Mouse (Mus musculus): ENCODE measurements around the gene Adcyap1. TPM values are rescaled to one million over a fixed set of nuclear protein-coding genes. Genes with fewer than 3 reads are reported as not detected.

The Adcyap1 gene
- 0.28 and 0.33 TPM in 2 replicates for polyA plus RNA-seq (2015; fragmentation: Nextera tagmentation; extraction: Ambion mirVana)

DNA sequence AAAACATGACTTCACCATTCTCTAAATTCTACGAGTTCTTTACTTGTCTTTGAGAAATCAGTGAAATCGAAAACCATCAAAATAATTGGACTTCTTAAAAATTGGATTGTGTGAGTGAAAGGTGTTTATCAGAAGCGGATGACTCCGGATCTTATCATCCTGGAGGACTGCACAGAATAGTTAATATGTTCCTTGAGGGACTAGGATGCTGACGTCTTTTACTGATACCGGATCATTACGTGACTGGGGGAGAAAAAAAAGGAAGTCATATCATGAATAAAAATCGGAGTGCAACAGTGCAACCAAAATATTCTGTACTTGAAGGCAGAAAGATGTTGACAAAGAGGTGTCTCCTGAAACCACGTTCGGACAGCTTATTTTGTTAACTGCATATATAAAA is at the start of gene Adcyap1:
TSS of gene Adcyap1 (plus strand) at position 301 of the 400 bp plus-strand sequence.
- Histone ChIP-seq H3K4me1 (replicated peaks) (peaks cover 20% of the 10 kb centered on the region), H3K36me3 (no peaks in the 10 kb centered on the region), H3K9ac (no peak within 1 kb of the TSS), H3K27ac (no peak within 1 kb of the TSS), H3K4me2 (no peak within 1 kb of the TSS), H3K4me3 (no peak within 1 kb of the TSS), H3K27me3 (peaks cover 66% of the 10 kb centered on the region), H3K9me3 (replicated peaks) (no peaks in the 10 kb centered on the region)
- 24% methylated on average over 10 of the region's 10 CpGs for WGBS
- ATAC-seq (replicated peaks; ENCODE audit: insufficient number of reproducible peaks, insufficient read depth, low FRiP score, low read depth), result no peak

DNA sequence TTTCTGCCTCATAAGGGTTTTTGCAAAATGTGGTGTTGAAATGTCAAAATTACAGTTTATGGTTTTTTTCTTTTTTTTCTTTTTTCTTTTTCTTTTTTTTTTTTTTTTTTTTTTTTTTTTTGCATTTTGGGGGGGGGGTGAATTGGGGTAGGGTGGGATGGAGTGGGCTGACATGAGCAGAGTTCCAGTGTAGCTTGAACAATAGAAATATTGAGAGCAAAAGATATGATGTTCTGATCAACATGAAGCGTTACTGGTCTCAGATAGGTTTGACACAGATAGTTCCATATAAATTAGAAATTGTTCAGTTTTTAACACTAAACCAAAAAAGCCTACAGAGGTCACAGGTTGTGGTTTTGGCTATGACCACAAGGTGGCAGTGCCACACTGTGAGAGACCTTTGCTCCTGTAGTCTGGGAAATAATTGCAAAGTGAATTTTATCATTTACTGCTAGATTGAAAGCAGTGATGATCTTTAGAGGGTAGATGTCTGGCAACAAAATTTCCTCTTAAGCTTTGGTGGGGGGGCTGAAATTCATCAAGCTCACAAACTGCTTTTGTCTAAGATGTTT is 40.5 kb upstream of the Adcyap1 start:
- no peaks in the 10 kb centered on the region for H3K4me1 ChIP-seq (replicated peaks)
- no peak overlapping the region for H3K4me2 ChIP-seq
- H3K27me3 ChIP-seq, result no peaks in the 10 kb centered on the region
- H3K9me3 ChIP-seq (replicated peaks), result no peaks in the 10 kb centered on the region
- H3K4me3 ChIP-seq, result no peak overlapping the region
- 23% methylated on average over 1 of the region's 1 CpGs for WGBS
- H3K27ac ChIP-seq, result no peak overlapping the region
- H3K9ac ChIP-seq, result no peak overlapping the region
- no peaks in the 10 kb centered on the region for H3K36me3 ChIP-seq
- no peak for ATAC-seq (replicated peaks; ENCODE audit: insufficient number of reproducible peaks, insufficient read depth, low FRiP score, low read depth)

DNA sequence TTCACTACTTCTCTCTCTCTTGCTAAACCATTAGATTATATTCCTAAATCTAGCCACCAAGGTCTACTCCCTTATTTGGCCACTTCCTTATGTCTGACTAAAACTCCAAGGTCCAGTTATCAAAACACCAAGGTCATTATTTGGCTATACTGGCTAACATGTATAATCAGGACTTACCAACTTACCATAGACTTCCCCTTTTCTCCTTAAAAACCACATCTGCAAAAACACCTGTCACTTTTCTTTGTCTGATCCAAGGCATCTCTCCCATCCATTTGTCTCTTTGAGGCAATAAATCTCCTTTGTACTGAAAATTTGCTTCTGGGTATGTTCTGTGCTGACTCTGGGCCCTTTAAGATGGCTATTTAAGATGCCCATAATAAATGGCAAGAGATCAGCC is 29.2 kb upstream of the Adcyap1 start:
- Histone ChIP-seq H3K27ac (no peak overlapping the region), H3K27me3 (no peaks in the 10 kb centered on the region), H3K4me3 (no peak overlapping the region), H3K36me3 (no peaks in the 10 kb centered on the region), H3K4me1 (replicated peaks) (no peaks in the 10 kb centered on the region), H3K9me3 (replicated peaks) (no peaks in the 10 kb centered on the region), H3K9ac (no peak overlapping the region), H3K4me2 (no peak overlapping the region)
- ATAC-seq (replicated peaks; ENCODE audit: insufficient number of reproducible peaks, insufficient read depth, low FRiP score, low read depth), result no peak

GRCm38 (mm10) chr17:93196846-93197245 is 2.0 kb upstream of the Adcyap1 start:
- Histone ChIP-seq H3K4me1 (replicated peaks) (0 out of 2 replicates have a peak, but pooled peaks cover 3% of the 10 kb centered on the region), H3K27ac (no peak overlapping the region), H3K9ac (no peak overlapping the region), H3K9me3 (replicated peaks) (no peaks in the 10 kb centered on the region), H3K4me3 (no peak overlapping the region), H3K4me2 (no peak overlapping the region), H3K27me3 (peaks cover 47% of the 10 kb centered on the region), H3K36me3 (no peaks in the 10 kb centered on the region)
- WGBS, result 41% methylated on average over 2 of the region's 2 CpGs
- no peak for ATAC-seq (replicated peaks; ENCODE audit: insufficient number of reproducible peaks, insufficient read depth, low FRiP score, low read depth)

GRCm38 (mm10) chr17:93198213-93198612 is 604 bp upstream of the Adcyap1 start:
- Histone ChIP-seq H3K27me3 (peaks cover 61% of the 10 kb centered on the region), H3K36me3 (no peaks in the 10 kb centered on the region), H3K4me2 (no peak overlapping the region), H3K9ac (no peak overlapping the region), H3K27ac (no peak overlapping the region), H3K4me1 (replicated peaks) (peaks cover 15% of the 10 kb centered on the region), H3K9me3 (replicated peaks) (no peaks in the 10 kb centered on the region), H3K4me3 (no peak overlapping the region)
- 15% methylated on average over 4 of the region's 4 CpGs for WGBS
- no peak for ATAC-seq (replicated peaks; ENCODE audit: insufficient number of reproducible peaks, insufficient read depth, low FRiP score, low read depth)

DNA sequence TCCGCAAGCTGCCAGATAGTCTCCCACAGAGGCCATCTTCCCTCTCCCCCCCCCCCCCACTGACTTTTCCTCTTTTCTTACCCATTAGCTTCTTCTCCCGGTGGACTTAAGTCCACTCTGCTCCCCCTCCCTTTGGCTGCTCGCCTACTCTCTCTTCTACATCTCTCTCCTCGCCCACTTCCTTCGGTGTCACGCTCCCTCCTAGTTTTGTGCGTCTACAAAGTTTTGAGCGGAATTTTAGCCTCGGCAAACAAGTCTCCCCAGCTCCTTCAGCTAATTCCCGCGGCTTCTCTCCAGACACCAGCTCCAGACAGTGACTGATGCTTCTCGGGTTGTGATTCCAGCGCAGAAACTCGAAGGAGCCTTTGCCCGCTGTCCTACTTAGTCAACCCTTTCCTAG is 401 bp downstream of the Adcyap1 start:
- no peak for ATAC-seq (replicated peaks; ENCODE audit: insufficient number of reproducible peaks, insufficient read depth, low FRiP score, low read depth)
- Histone ChIP-seq H3K4me3 (no peak overlapping the region), H3K27ac (no peak overlapping the region), H3K4me1 (replicated peaks) (peaks cover 21% of the 10 kb centered on the region), H3K9me3 (replicated peaks) (no peaks in the 10 kb centered on the region), H3K36me3 (no peaks in the 10 kb centered on the region), H3K27me3 (peaks cover 69% of the 10 kb centered on the region), H3K9ac (no peak overlapping the region), H3K4me2 (no peak overlapping the region)
- WGBS, result 2% methylated on average over 15 of the region's 15 CpGs

- Histone ChIP-seq H3K36me3 (no peaks in the 10 kb centered on the region), H3K4me3 (no peak overlapping the region), H3K27me3 (peaks cover 74% of the 10 kb centered on the region), H3K27ac (no peak overlapping the region), H3K4me1 (replicated peaks) (peaks cover 21% of the 10 kb centered on the region), H3K4me2 (no peak overlapping the region), H3K9ac (no peak overlapping the region), H3K9me3 (replicated peaks) (no peaks in the 10 kb centered on the region)
- 5% methylated on average over 9 of the region's 9 CpGs for WGBS
- 0 out of 2 replicates have a peak, but pooled peaks have one; percentile 39 for ATAC-seq (replicated peaks; ENCODE audit: insufficient number of reproducible peaks, insufficient read depth, low FRiP score, low read depth)
These were observed 930 bp downstream of the Adcyap1 start for GRCm38 (mm10) chr17:93199747-93200146.

DNA sequence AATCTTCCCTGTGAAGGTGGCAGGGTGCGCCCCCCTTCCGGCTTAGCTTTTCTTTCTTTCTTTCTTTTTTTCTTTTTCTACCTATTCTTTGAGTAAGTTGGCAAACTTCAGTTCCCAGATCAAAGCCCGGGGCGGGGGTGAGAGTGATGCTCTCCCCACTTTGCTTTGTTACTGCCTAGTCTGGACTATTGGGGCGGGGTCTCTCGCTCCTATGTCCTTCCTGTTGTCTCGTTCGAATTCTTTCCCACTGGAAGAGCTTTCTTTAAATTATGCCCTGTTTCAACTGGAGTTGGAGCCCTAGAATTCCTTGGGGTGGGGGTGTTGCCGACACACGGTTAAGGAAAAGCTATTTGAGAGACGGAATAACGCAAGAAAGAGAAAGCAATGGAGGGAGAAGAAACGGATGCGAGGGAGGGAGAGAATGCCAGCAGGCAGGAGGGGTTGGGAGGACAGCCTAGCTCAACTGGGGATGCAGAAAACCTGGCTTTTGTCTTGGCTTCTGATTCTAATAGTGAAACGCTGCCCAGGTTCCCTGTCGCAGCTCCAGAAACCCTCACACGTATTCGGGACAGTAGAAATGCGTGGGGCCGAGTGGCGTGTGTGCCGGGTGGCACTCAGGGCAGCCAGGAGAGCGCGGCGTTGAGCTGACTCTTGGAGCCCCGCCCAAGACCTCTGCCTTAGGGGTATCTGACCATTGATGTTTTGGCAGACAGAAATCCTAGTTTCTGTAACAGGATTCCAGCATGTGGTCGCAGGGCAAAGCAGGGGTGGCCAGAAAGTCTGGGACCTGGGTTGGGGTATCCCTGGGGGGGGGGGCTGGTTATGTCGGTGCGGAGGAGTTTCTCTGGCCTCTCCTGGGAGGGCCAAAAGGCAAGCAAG is 1.8 kb downstream of the Adcyap1 start:
- H3K4me1 ChIP-seq (replicated peaks), result peaks cover 21% of the 10 kb centered on the region
- peak overlapping the region; percentile 23; the same call in 1 of the 2 replicates for H3K4me2 ChIP-seq
- no peaks in the 10 kb centered on the region for H3K9me3 ChIP-seq (replicated peaks)
- 2% methylated on average over 29 of the region's 29 CpGs for WGBS
- no peaks in the 10 kb centered on the region for H3K36me3 ChIP-seq
- peaks cover 78% of the 10 kb centered on the region for H3K27me3 ChIP-seq
- H3K27ac ChIP-seq, result no peak overlapping the region
- H3K4me3 ChIP-seq, result peak overlapping the region; percentile 21; the same call in 1 of the 2 replicates
- no peak overlapping the region for H3K9ac ChIP-seq
- ATAC-seq (replicated peaks; ENCODE audit: insufficient number of reproducible peaks, insufficient read depth, low FRiP score, low read depth), result no peak

DNA sequence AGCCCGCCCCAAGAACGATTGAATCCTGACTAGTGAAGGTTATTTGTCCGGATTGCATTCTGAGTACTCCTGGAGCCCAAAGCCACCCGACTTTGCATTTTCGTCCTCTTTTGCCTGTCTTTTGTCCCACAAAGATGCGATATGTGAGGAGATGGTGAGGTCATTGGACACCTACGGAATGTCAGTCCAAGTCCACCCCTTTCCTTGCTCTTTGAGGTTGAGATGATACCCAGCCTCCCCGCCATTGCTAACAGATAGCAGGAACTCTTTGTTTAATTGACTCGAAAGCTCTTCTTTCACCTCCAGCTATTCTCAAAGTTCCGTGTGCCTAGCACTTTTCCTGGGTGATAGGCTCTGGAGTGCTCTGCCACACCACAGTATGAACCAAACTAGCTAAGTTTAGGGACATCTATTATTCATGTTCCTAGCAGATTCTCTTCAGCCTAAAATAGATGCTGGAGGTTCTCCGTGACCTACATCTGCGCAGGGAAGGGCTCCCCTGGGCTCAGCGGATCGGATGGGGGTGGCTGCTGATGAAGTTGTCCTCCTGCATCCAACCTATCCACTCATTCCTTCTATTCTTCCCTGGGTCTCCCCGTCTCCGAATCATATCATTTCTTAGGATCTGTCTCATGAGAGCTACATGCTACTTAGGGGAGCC is 2.6 kb downstream of the Adcyap1 start:
- 2% methylated on average over 16 of the region's 16 CpGs for WGBS
- Histone ChIP-seq H3K36me3 (no peaks in the 10 kb centered on the region), H3K9me3 (replicated peaks) (no peaks in the 10 kb centered on the region), H3K4me1 (replicated peaks) (peaks cover 21% of the 10 kb centered on the region), H3K27ac (no peak overlapping the region), H3K4me2 (peak overlapping the region; percentile 59; the same call in 1 of the 2 replicates), H3K4me3 (peak overlapping the region; percentile 41; the same call in 1 of the 2 replicates), H3K27me3 (peaks cover 82% of the 10 kb centered on the region), H3K9ac (no peak overlapping the region)
- ATAC-seq (replicated peaks; ENCODE audit: insufficient number of reproducible peaks, insufficient read depth, low FRiP score, low read depth), result no peak

DNA sequence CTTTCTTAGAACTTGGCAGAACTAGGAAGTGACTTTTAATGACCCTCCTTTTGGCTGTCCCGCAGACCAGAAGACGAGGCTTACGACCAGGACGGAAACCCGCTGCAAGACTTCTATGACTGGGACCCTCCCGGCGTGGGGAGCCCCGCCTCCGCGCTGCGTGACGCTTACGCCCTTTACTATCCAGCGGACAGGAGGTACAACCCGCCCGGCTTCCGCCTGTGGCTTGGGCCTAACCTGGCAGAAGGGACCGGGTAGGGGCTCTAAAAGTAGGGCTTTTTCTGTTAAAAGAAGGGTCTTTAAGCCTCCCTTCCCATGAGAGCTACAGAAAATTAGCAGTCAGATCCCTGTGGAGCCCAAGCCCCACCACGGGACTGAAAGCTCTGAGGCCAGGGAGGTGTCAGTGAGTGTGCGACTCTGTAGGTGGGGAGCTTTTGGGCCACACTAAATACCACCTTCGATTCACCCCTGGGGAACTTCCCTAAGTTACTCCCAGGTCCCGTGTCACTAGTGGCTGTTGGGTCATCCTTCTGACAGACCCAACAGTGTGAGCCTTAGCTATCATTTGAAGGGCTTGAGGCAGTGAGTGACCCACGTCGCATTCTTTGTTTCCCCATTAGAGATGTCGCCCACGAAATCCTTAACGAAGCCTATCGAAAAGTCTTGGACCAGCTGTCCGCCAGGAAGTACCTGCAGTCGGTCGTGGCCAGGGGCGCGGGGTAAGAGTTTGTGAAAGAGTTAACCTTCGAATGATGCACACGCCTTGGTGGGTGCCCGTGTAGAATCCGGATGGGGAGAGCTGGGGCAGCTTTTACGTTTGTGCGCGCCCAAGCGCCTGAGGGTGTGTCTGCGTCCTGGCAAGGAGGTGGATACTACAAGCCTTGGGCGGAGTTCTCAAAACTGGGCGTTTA is 3.6 kb downstream of the Adcyap1 start:
- 1% methylated on average over 44 of the region's 44 CpGs for WGBS
- Histone ChIP-seq H3K4me1 (replicated peaks) (peaks cover 21% of the 10 kb centered on the region), H3K4me2 (peak overlapping the region; percentile 59), H3K4me3 (peak overlapping the region; percentile 41), H3K36me3 (no peaks in the 10 kb centered on the region), H3K9me3 (replicated peaks) (no peaks in the 10 kb centered on the region), H3K27ac (no peak overlapping the region), H3K9ac (no peak overlapping the region), H3K27me3 (peaks cover 78% of the 10 kb centered on the region)
- ATAC-seq (replicated peaks; ENCODE audit: insufficient number of reproducible peaks, insufficient read depth, low FRiP score, low read depth), result no peak
